Mouse (Mus musculus) ovary, postnatal 14 days (tissue): ENCODE results near the gene Glyatl3.
A peak's percentile ranks its signal among the peaks of the same experiment; 100 is the strongest.

Source experiments
- DNase-seq: peaks from one replicate; pipeline ENCODE4 v3.0.0; 2022; ENCODE audit warnings: low spot score

The Glyatl3 gene

DNA sequence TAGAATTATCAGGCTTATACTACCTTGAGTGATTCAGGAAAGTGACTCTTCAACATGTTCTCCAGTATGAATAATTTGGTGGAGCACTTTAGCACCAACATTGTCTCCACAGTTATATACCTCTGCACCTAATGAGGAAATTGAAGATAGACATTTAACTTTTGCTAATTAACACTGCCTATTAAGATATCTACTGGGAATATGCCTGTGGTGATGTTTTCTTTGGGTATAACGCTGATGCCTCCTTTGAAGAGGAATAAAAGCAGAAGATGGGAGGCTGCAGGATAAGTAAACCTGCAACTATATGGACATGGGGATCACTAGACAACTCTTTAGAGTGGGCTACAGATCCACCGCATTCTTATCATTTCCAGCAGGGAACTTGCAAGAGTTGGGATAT lies at the start of gene Glyatl3:
TSS of gene Glyatl3 (minus strand) at position 101 of the 400 bp plus-strand sequence.
- no peak for DNase-seq

GRCm38 (mm10) chr17:40948518-40948917 lies 34.4 kb upstream of the Glyatl3 start:
- no peak for DNase-seq

- peak; percentile 97 for DNase-seq
Measured at GRCm38 (mm10) chr17:40934420-40935231, 20.5 kb upstream of the Glyatl3 start, which contains the start of the genes Mut and Cenpq. Gene Mut (plus strand): TSS chr17:40934685. Gene Cenpq (minus strand): TSS chr17:40935047.

DNA sequence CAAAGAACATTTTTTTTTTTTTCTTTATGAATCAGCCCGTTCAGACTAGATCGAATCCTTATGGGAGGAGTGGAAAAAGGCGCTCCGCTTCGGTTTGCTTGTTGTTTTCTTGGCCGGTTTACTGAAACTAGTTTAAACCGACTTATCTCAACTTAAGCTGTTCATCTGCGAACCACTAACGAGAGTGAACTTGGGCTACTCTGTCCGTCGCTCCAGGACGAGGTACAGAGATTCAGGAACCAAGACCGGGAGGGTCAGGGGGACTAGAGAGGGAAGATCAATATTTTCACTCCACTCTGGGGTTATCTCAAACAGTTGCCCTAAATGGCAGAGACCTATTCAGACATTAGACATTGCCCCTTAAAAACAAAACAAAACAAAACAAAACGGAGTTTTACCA lies 19.8 kb upstream of the Glyatl3 start:
- no peak for DNase-seq

DNA sequence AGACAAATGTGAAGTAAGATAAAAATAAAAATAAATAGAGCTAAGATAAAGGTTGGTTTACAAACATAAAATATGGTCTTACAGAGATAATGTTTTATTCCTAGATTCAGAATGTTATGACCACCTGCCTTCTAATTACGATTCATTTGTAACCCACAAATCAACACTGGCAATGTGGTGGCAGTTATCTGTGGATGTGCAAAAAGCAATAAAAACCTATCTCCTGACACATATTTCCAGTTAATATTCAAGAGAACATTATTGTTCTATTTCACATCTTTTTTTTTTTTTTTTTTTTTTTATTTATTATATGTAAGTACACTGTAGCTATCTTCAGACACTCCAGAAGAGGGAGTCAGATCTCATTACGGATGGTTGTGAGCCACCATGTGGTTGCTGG lies 1.3 kb upstream of the Glyatl3 start:
- DNase-seq: no peak

DNA sequence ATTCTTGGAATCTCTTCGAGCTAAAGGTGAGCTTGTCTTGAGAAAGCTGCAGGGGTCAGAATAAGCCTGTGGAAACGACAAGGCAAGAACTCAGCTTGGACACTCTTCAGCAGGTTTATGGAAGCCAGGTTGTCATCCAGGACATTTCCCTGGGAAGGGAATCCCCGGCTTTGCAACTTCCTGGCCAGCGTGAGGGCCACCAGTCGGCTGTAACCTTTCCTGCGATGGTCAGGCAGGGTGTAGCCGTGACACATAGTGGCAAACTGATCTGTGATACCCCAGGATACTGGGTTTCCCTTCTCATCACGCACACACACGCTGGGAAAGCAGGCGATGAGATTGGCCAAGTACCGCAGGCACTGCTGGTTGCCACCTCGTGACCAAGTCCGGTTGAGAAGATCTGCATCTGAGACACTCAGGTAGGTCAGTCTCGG lies 9.4 kb downstream of the Glyatl3 start:
- DNase-seq: no peak

DNA sequence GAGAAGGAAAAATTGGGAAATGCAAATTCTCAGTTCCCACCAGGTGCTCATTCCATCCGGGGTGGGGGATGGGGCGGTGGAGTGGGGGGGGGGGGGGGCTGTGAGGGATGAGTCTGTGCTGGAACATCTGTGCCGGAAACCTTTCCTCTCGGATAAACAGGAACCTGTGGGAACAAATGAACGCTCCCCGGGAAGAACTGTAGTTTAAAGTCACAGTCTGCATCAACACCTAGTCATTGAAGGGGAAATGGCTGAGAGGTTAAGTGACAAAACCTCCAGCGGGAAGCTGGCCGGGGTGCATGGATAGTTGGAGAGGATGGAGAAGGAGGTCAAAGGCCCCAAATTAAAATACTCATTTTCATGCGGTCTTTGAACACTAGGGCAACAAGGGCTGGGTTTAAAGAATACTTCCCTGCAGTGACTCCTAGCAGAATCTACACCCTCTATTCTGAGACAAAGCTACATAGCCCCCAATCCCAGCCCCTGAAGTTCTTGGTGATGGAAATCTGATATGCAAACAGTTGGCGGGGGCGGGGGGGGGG lies 10.0 kb downstream of the Glyatl3 start:
- DNase-seq: no peak

DNA sequence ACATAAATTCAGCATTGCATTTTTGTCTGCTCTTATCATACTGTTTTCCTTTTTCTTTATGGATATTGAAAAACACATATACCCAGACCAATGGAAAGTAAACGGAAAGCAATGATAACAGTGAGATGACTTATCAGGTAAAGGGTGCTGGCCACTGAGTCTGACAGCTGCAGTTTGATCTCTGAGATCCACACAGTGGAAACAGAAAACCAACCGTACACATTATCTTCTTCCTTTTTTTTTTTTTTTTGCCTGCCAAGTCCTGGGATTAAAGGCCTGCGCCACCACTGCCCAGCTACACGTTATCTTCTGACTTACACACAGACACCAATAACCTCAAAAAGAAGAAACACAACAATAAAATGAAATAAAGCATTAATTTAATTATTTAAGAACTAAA lies 10.8 kb downstream of the Glyatl3 start:
- no peak for DNase-seq

DNA sequence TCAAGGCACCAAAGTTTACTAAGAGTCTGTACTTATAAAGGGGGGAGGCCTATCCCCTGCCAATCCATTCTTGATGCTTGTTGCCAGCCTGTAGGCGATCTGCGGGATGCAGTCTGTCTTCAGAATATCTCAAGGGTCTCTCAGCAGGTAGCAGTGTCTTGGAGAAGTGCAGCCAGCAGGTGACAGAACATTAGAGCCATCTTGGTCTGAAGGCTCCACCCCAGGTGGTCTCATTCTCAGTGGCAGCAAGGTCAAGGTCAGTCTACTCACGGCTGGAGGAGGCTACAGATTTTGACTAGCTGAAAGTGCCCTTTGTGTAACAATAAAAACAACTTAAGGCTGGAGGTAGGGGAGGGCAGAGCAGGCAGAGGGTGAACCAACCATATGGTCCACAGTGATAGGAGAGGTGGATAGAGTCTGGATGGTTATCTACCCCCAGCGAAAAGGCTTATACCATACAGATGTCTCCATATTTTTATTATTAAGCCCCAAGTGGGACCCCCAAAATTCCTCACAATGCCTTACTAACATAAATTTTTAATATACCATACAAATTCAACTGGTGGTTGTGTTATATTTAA lies 14.3 kb downstream of the Glyatl3 start:
- no peak for DNase-seq

DNA sequence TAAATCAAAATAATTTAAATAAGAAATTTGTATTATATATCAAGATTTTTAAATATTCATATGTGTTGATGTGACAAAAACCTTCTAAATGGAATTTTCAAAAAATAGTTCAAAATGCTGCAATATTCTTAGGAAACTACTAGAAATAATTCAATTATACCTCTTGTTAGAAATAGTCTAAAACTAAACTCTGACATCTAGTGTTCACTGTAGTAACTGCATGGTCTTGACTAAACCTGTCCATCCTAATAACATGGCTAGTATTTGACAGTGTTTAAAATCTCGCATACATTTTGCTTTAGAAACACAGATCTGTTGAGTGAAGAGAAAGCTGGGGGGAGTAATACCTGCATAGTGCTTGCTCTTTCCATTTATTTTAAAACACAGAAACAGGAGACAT lies 17.3 kb downstream of the Glyatl3 start:
- DNase-seq: no peak

- no peak for DNase-seq
Measured at GRCm38 (mm10) chr17:40887849-40888536, 26.2 kb downstream of the Glyatl3 start.

GRCm38 (mm10) chr17:40885155-40885554 lies 29.0 kb downstream of the Glyatl3 start:
- DNase-seq: no peak

- DNase-seq: no peak
Measured at GRCm38 (mm10) chr17:40882172-40882571, 32.0 kb downstream of the Glyatl3 start.

DNA sequence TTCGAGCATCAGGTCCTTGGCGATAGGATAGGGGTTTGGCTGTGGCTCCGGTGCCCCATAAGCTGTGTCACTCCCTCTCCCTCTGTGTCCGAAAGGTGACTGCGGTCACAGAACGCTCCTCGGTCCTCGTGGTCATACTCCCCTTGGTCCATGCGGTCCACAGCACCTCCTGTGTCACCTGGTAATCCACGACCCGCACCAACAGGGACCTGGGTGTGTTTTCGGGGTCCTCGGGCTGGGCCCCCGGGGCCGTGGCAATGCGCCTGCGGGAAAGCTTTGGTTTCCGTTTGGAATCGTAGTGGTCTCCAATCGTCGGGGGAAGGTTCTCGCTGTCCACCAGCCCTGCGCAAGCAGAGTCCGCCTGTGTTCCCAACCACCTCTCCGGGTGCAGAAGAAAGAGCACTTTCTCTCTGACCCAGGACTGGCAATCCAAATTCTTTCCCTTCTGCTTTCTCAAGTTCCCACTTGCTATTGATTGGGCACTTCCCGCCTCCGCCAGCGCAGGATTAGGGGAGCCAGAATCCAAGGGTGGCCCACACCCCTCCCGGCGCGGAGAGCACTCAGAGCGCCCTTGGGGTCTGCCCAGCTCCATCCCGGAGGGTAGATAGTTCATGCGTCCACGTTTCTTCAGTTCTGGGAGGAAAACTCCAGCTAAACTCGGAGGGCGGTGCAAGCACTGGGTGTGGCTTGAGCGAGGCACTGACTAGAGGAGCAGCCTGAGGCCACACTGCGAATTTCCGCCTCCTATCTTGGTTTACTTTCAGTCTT lies 34.0 kb downstream of the Glyatl3 start, which contains the start of gene 9130008F23Rik:
TSS of gene 9130008F23Rik (minus strand) at position 636 of the 768 bp plus-strand sequence.
- peak; percentile 16 for DNase-seq

DNA sequence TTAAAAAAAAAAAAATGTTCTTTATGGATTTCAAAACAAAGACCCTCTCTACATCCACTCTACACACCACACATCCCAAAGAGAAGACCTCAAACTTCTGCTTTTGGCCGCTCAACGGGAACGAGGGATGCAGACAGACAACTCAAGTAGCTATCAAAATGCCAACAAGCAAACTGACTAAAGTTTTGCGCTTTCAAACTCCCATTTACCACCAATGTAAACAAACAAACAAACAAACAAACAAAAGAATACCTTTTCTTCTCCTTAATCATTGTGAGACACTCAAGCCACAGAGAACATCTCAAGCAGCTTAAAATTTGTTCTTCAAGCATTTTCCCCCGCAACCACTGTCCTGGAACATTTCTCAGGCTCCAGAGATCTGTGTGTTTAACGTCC lies 34.6 kb downstream of the Glyatl3 start:
- DNase-seq: no peak

GRCm38 (mm10) chr17:40877741-40878140 lies 36.4 kb downstream of the Glyatl3 start:
- no peak for DNase-seq

- no peak for DNase-seq
Measured at GRCm38 (mm10) chr17:40875568-40875967, 38.6 kb downstream of the Glyatl3 start.

DNA sequence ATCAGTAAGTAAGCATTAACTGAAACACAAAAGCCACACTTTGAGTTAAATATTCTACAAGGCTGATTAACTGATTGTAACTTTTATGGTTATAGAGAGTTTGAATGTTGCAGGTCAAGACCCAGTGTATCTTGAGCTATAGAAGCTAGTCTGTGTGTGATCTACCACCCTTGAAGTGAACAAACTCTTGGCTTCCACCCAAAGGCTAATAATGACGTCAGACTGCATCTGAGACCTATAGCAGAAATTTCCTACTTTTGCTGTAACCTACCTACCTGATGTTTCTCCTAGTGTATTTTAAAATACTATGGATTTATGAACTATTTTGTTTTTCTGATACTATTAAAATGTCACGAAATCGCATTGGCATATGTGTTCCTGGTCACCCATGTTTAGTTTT lies 39.4 kb downstream of the Glyatl3 start:
- no peak for DNase-seq

DNA sequence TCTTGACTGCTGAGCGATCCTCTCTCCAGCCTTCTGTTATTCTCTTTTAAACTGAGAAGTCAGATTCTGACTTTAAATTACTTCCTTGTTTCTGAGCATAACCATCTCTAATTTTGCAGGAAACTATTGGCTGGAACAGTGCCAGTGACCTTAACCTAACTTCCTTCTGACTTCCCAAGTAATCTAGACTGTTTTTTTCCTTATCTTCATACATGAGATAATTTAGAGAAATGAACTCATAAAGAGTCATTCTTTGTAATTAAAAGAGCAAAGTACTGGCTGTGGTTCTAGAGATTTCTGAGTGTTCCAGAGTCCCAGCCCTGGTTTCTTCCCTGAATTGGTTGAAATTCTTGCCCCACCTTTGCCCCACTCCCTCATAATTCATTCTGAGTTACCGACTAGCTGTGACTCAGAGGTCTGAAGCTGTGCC lies 40.6 kb downstream of the Glyatl3 start:
- DNase-seq: no peak

DNA sequence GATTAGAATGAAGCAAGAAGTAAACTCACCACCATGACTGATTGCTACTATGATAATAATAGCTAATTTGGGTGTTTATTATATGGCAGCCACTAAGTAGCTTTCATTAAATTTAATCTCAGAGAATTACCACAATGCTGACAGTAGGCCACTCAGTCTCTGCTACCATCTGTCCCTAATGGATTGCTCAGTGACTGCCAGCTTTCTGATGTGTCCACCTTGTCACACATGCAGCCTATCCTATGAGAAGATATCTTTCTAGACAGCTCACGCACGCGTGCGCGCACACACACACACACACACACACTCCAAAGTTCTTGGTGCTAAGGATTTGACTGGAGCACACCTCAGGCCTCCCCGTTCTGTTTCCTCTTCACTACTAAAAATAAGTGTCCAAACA lies 41.5 kb downstream of the Glyatl3 start:
- DNase-seq: no peak

GRCm38 (mm10) chr17:40868952-40869747 lies 45.0 kb downstream of the Glyatl3 start:
- no peak for DNase-seq
